Comparison of ENCODE assay signal across 9 mouse cellular contexts in genomic region chr5:5343741-5344140, GRCm38 (mm10).
DNase-seq lines count a peak whose midpoint lies in the region; ATAC-seq and TF ChIP-seq lines count a peak whose summit lies in the region.
"Had no signal": no experiment of that assay in that cellular context is flagged by ENCODE, and none has a peak within 500 bp of the region (broad histone marks: within the 10 kb centered on the region; RNA-seq: fewer than 3 reads in every experiment).

No protein-coding gene starts in this region.

- no peak for TF ChIP-seq POLR2A in bone marrow macrophage, adult 2 months (IDR thresholded peaks at IDR 0.05; ENCODE audit: borderline replicate concordance, low read depth, low read length)

- peaks cover 21% of the 10 kb centered on the region for H3K4me1 ChIP-seq in kidney, embryonic 14.5 days (ENCODE audit: control insufficient read depth, insufficient read depth, low read length)
- H3K4me1 ChIP-seq in bone marrow macrophage, adult 2 months (ENCODE audit: control insufficient read depth, insufficient read depth, low read length) = peaks cover 20% of the 10 kb centered on the region
- H3K4me1 ChIP-seq in forebrain, embryonic 11.5 days (replicated peaks; ENCODE audit: control insufficient read depth, insufficient read depth, low read length) = peaks cover 15% of the 10 kb centered on the region
- peaks cover 23% of the 10 kb centered on the region for H3K4me1 ChIP-seq in limb, embryonic 15.5 days

- TF ChIP-seq CTCF in bone marrow macrophage, adult 2 months (IDR thresholded peaks at IDR 0.05; ENCODE audit: low read depth, low read length) = no peak

- no peaks in the 10 kb centered on the region for H3K9me3 ChIP-seq in kidney, embryonic 14.5 days (ENCODE audit: control insufficient read depth, low read length)
- H3K9me3 ChIP-seq in forebrain, embryonic 11.5 days (ENCODE audit: control insufficient read depth, low read length) = no peaks in the 10 kb centered on the region
- no peaks in the 10 kb centered on the region for H3K9me3 ChIP-seq in limb, embryonic 15.5 days

- no peak for DNase-seq in kidney, postnatal 14 days
- DNase-seq in forebrain, embryonic 11.5 days (ENCODE audit: low spot score) = no peak
- no peak for DNase-seq in testis, postnatal 14 days (ENCODE audit: low spot score)
- no peak for DNase-seq in cerebellum, postnatal 25 days
- no peak for DNase-seq in adrenal gland, postnatal 36 days

- no peak overlapping the region for H3K9ac ChIP-seq in kidney, embryonic 14.5 days (ENCODE audit: low read depth, low read length)
- no peak overlapping the region for H3K9ac ChIP-seq in forebrain, embryonic 11.5 days (ENCODE audit: low read length)
- H3K9ac ChIP-seq in limb, embryonic 15.5 days = no peak overlapping the region

- WGBS in kidney, embryonic 14.5 days = 79% methylated on average over 2 of the region's 2 CpGs
- WGBS in forebrain, embryonic 11.5 days = 87% methylated on average over 2 of the region's 2 CpGs
- 76% methylated on average over 2 of the region's 2 CpGs for WGBS in limb, embryonic 15.5 days

- H3K27ac ChIP-seq in kidney, embryonic 14.5 days (ENCODE audit: low read depth, low read length) = peak overlapping the region; percentile 67; the same call in 1 of the 2 replicates
- H3K27ac ChIP-seq in bone marrow macrophage, adult 2 months (ENCODE audit: insufficient read depth, low read depth, low read length) = peak overlapping the region; percentile 34; the same call in 1 of the 2 replicates
- peak overlapping the region; percentile 67; the same call in 1 of the 2 replicates for H3K27ac ChIP-seq in forebrain, embryonic 11.5 days (ENCODE audit: low read depth, low read length)
- H3K27ac ChIP-seq in limb, embryonic 15.5 days = no peak overlapping the region
- H3K27ac ChIP-seq: macrophage had no signal

- no peak overlapping the region for H3K4me3 ChIP-seq in kidney, embryonic 14.5 days (ENCODE audit: low read length)
- H3K4me3 ChIP-seq in bone marrow macrophage, adult 2 months (ENCODE audit: insufficient read depth, low read length) = no peak overlapping the region
- no peak overlapping the region for H3K4me3 ChIP-seq in forebrain, embryonic 11.5 days (ENCODE audit: low read depth, low read length)
- no peak overlapping the region for H3K4me3 ChIP-seq in limb, embryonic 15.5 days

- H3K27me3 ChIP-seq in kidney, embryonic 14.5 days (ENCODE audit: control insufficient read depth, insufficient read depth, low read length) = no peaks in the 10 kb centered on the region
- H3K27me3 ChIP-seq in forebrain, embryonic 11.5 days (ENCODE audit: control insufficient read depth, insufficient read depth, low read length) = no peaks in the 10 kb centered on the region
- H3K27me3 ChIP-seq in limb, embryonic 15.5 days = no peaks in the 10 kb centered on the region

- H3K4me2 ChIP-seq in kidney, embryonic 14.5 days (replicated peaks; ENCODE audit: low read depth, low read length) = no peak overlapping the region
- no peak overlapping the region for H3K4me2 ChIP-seq in forebrain, embryonic 11.5 days (ENCODE audit: low read depth, low read length, severe bottlenecking)
- H3K4me2 ChIP-seq in limb, embryonic 15.5 days = no peak overlapping the region

- no peaks in the 10 kb centered on the region for H3K36me3 ChIP-seq in kidney, embryonic 14.5 days (ENCODE audit: control insufficient read depth, insufficient read depth, low read length)
- H3K36me3 ChIP-seq in forebrain, embryonic 11.5 days (ENCODE audit: control insufficient read depth, insufficient read depth, low read length) = no peaks in the 10 kb centered on the region
- no peaks in the 10 kb centered on the region for H3K36me3 ChIP-seq in limb, embryonic 15.5 days

- 0 out of 2 replicates have a peak, but pooled peaks have one; percentile 5 for ATAC-seq in kidney, embryonic 14.5 days (ENCODE audit: low FRiP score, low TSS enrichment)
- no peak for ATAC-seq in forebrain, embryonic 11.5 days (replicated peaks; ENCODE audit: low FRiP score)
- ATAC-seq in limb, embryonic 15.5 days (ENCODE audit: insufficient number of reproducible peaks, low FRiP score, low TSS enrichment, low read depth) = 0 out of 2 replicates have a peak, but pooled peaks have one; percentile 19
